Mouse (Mus musculus) splenic B cell, adult 2 months (primary cell): ENCODE data around the gene Prss1.
"Not testable (repeated sequence)": the region's sequence is repeated elsewhere in the genome, so short reads cannot be mapped to it uniquely, and the experiment has no call there.

Experiments used
- DNase-seq: peaks from one replicate; pipeline ENCODE4 v3.0.0-alpha.2; 2011; ENCODE audit warnings: low read depth, low spot score
- H3K27me3 ChIP-seq: 2 replicates; pipeline ENCODE4 v1.6.1; 2012; ENCODE audit warnings: mild to moderate bottlenecking, low read length, moderate library complexity, mixed read lengths; ENCODE audit not compliant: control insufficient read depth, poor library complexity, insufficient read depth, severe bottlenecking
- H3K36me3 ChIP-seq: 2 replicates; pipeline ENCODE4 v1.6.1; 2012; ENCODE audit warnings: mild to moderate bottlenecking, low read length, moderate library complexity, mixed read lengths; ENCODE audit not compliant: control insufficient read depth, poor library complexity, insufficient read depth, severe bottlenecking

The Prss1 gene

GRCm38 (mm10) chr6:41458632-41459031, at the start of gene Prss1:
Gene Prss1 (plus strand): TSS chr6:41458932.
- not testable (repeated sequence) for H3K36me3 ChIP-seq, DNase-seq, H3K27me3 ChIP-seq

GRCm38 (mm10) chr6:41442261-41442660, 16.5 kb upstream of the Prss1 start:
- not testable (repeated sequence) for H3K36me3 ChIP-seq, H3K27me3 ChIP-seq, DNase-seq

- not testable (repeated sequence) for H3K27me3 ChIP-seq, H3K36me3 ChIP-seq, DNase-seq
Observed at GRCm38 (mm10) chr6:41446045-41446444, 12.7 kb upstream of the Prss1 start, which contains the start of gene Gm10334. Gene Gm10334 (minus strand): TSS chr6:41446145.

- Histone ChIP-seq H3K27me3 (no peaks in the 10 kb centered on the region), H3K36me3 (no peaks in the 10 kb centered on the region)
Observed at GRCm38 (mm10) chr6:41499374-41499773, 40.6 kb downstream of the Prss1 start.

GRCm38 (mm10) chr6:41504915-41505314, 46.2 kb downstream of the Prss1 start:
- Histone ChIP-seq H3K36me3 (no peaks in the 10 kb centered on the region), H3K27me3 (no peaks in the 10 kb centered on the region)
- no peak for DNase-seq

More at GRCm38 (mm10) chr6:41499374-41499773, 40.6 kb downstream of the Prss1 start:
- no peak for DNase-seq

- DNase-seq, result no peak
- Histone ChIP-seq H3K36me3 (no peaks in the 10 kb centered on the region), H3K27me3 (no peaks in the 10 kb centered on the region)
Observed at GRCm38 (mm10) chr6:41505323-41505722, 46.6 kb downstream of the Prss1 start.
